Mouse (Mus musculus) erythroblast, adult 5-6 weeks (primary cell): ENCODE results near the gene Camsap2. TPM values are rescaled to one million over a fixed set of nuclear protein-coding genes. Genes with fewer than 3 reads are reported as not detected.

Source experiments
- ATAC-seq: replicated peaks from 2 replicates; pipeline ENCODE4 v1.8.0; 2016; ENCODE audit warnings: moderate number of reproducible peaks, mild to moderate bottlenecking, moderate TSS enrichment, inconsistent platforms; ENCODE audit not compliant: poor library complexity, low FRiP score, severe bottlenecking
- total RNA-seq, 2 experiments: library from RNA; stranded (forward) in 1 of 2; stranded (reverse) in 1 of 2; fragments of 150-400 nt in 1 of 2; fragments of 200-764, 138-1000 nt in 1 of 2; gene quantifications; 2 replicates each; pipeline versions ENCODE4 v1.2.3 to v1.2.4; 2015 to 2017; ENCODE audit warnings: low replicate concordance in 2 of 2

Gene Camsap2
- 23.0 and 33.6 TPM in 2 replicates for total RNA-seq (2015; ENCODE audit: low replicate concordance)
- 53.8 and 56.0 TPM in 2 replicates for total RNA-seq (2017; ENCODE audit: low replicate concordance)

- ATAC-seq, result peak; percentile 79
Measured at GRCm38 (mm10) chr1:136345454-136346372, at the start of gene Camsap2. TSS of gene Camsap2 (minus strand) at chr1:136346104.

- ATAC-seq, result peak; percentile 51
Measured at GRCm38 (mm10) chr1:136395073-136395472, 49.2 kb upstream of the Camsap2 start.

- 0 out of 2 replicates have a peak, but pooled peaks have one; percentile 68 for ATAC-seq
Measured at GRCm38 (mm10) chr1:136394506-136394905, 48.6 kb upstream of the Camsap2 start.

GRCm38 (mm10) chr1:136386914-136387313, 41.0 kb upstream of the Camsap2 start:
- ATAC-seq, result no peak

GRCm38 (mm10) chr1:136381583-136381982, 35.7 kb upstream of the Camsap2 start:
- no peak for ATAC-seq

- no peak for ATAC-seq
Measured at GRCm38 (mm10) chr1:136381169-136381568, 35.3 kb upstream of the Camsap2 start.

GRCm38 (mm10) chr1:136380606-136381005, 34.7 kb upstream of the Camsap2 start:
- no peak for ATAC-seq

GRCm38 (mm10) chr1:136380161-136380560, 34.3 kb upstream of the Camsap2 start:
- no peak for ATAC-seq

- ATAC-seq, result no peak
Measured at GRCm38 (mm10) chr1:136379261-136379660, 33.4 kb upstream of the Camsap2 start.

GRCm38 (mm10) chr1:136365986-136366385, 20.1 kb upstream of the Camsap2 start:
- no peak for ATAC-seq

- ATAC-seq, result no peak
Measured at GRCm38 (mm10) chr1:136364711-136365110, 18.8 kb upstream of the Camsap2 start.

- ATAC-seq, result no peak
Measured at GRCm38 (mm10) chr1:136363035-136363434, 17.1 kb upstream of the Camsap2 start.

GRCm38 (mm10) chr1:136362567-136362966, 16.7 kb upstream of the Camsap2 start:
- ATAC-seq, result no peak

- ATAC-seq, result no peak
Measured at GRCm38 (mm10) chr1:136361373-136361772, 15.5 kb upstream of the Camsap2 start.

- ATAC-seq, result peak; percentile 65
Measured at GRCm38 (mm10) chr1:136360909-136361308, 15.0 kb upstream of the Camsap2 start.

GRCm38 (mm10) chr1:136358841-136359360, 13.0 kb upstream of the Camsap2 start:
- ATAC-seq, result no peak

- no peak for ATAC-seq
Measured at GRCm38 (mm10) chr1:136355651-136356050, 9.7 kb upstream of the Camsap2 start.

- ATAC-seq, result no peak
Measured at GRCm38 (mm10) chr1:136350699-136351200, 4.8 kb upstream of the Camsap2 start.

- ATAC-seq, result no peak
Measured at GRCm38 (mm10) chr1:136348137-136348536, 2.2 kb upstream of the Camsap2 start.

- peak; percentile 73 for ATAC-seq
Measured at GRCm38 (mm10) chr1:136347140-136347539, 1.2 kb upstream of the Camsap2 start.
